Mouse (Mus musculus) thymus, postnatal 10 days (tissue): ENCODE results near the gene Ccdc88c.
A peak's percentile ranks its signal among the peaks of the same experiment; 100 is the strongest.

Source experiments
- DNase-seq, 2 experiments: peaks; one replicate each; pipeline ENCODE4 v3.0.0; 2021; ENCODE audit warnings: low spot score in 2 of 2

Gene Ccdc88c

GRCm38 (mm10) chr12:100928286-100928685 lies 100.6 kb downstream of the Ccdc88c start:
- DNase-seq = no peak

GRCm38 (mm10) chr12:100925644-100926619 lies 102.9 kb downstream of the Ccdc88c start:
- peak in 1 of 2 experiments; percentile 73 for DNase-seq

- DNase-seq = no peak
These were observed 104.1 kb downstream of the Ccdc88c start for GRCm38 (mm10) chr12:100924646-100925339.

- no peak for DNase-seq
These were observed 118.1 kb downstream of the Ccdc88c start for GRCm38 (mm10) chr12:100910731-100911130.

- DNase-seq = no peak
These were observed 119.1 kb downstream of the Ccdc88c start for GRCm38 (mm10) chr12:100909765-100910164.

- no peak for DNase-seq
These were observed 120.4 kb downstream of the Ccdc88c start for GRCm38 (mm10) chr12:100908298-100909034.

- no peak for DNase-seq
These were observed 121.1 kb downstream of the Ccdc88c start, which contains the start of gene Gpr68 for GRCm38 (mm10) chr12:100907598-100908297. TSS of gene Gpr68 (minus strand) at chr12:100908198.

- no peak for DNase-seq
These were observed 122.0 kb downstream of the Ccdc88c start for GRCm38 (mm10) chr12:100906861-100907260.

GRCm38 (mm10) chr12:100903761-100904160 lies 125.1 kb downstream of the Ccdc88c start:
- DNase-seq = peak; percentile 26 to 43

- DNase-seq = no peak
These were observed 127.5 kb downstream of the Ccdc88c start for GRCm38 (mm10) chr12:100901386-100901785.

GRCm38 (mm10) chr12:100900901-100901300 lies 128.0 kb downstream of the Ccdc88c start:
- no peak for DNase-seq

- DNase-seq = no peak
These were observed 129.7 kb downstream of the Ccdc88c start for GRCm38 (mm10) chr12:100899111-100899640.

GRCm38 (mm10) chr12:100897736-100898650 lies 130.9 kb downstream of the Ccdc88c start:
- no peak for DNase-seq

GRCm38 (mm10) chr12:100896661-100897060 lies 132.2 kb downstream of the Ccdc88c start:
- DNase-seq = no peak

- DNase-seq = no peak
These were observed 133.4 kb downstream of the Ccdc88c start for GRCm38 (mm10) chr12:100895504-100895903.

GRCm38 (mm10) chr12:100890548-100890947 lies 138.3 kb downstream of the Ccdc88c start:
- DNase-seq = no peak

- peak in 1 of 2 experiments; percentile 16 for DNase-seq
These were observed 141.0 kb downstream of the Ccdc88c start for GRCm38 (mm10) chr12:100887801-100888258.

GRCm38 (mm10) chr12:100886877-100887276 lies 142.0 kb downstream of the Ccdc88c start:
- DNase-seq = no peak

GRCm38 (mm10) chr12:100885585-100885984 lies 143.3 kb downstream of the Ccdc88c start:
- no peak for DNase-seq

- DNase-seq = no peak
These were observed 145.7 kb downstream of the Ccdc88c start for GRCm38 (mm10) chr12:100883168-100883567.
